Mouse (Mus musculus): ENCODE data around the gene Resf1. TPM values are rescaled to one million over a fixed set of nuclear protein-coding genes. Genes with fewer than 3 reads are reported as not detected.
"Not testable (repeated sequence)": the region's sequence is repeated elsewhere in the genome, so short reads cannot be mapped to it uniquely, and the experiment has no call there.

Gene Resf1
- polyA plus RNA-seq (2015; fragmentation: Nextera tagmentation; extraction: Ambion mirVana) = 46.4 and 46.9 TPM in 2 replicates

- ATAC-seq (peak; percentile 98), DNase-seq (ENCODE audit: low spot score) (peak; percentile 96)
- Histone ChIP-seq H3K9ac (replicated peaks; ENCODE audit: low read depth) (peak within 1 kb of the TSS; percentile 97), H3K4me1 (ENCODE audit: insufficient read depth, low read depth, low read length) (no peaks in the 10 kb centered on the region), H3K9me3 (ENCODE audit: low read length) (no peaks in the 10 kb centered on the region), H3K4me2 (replicated peaks; ENCODE audit: low read depth, low read length) (peak within 1 kb of the TSS; percentile 53), H3K27me3 (replicated peaks; ENCODE audit: insufficient read depth, low read length) (no peaks in the 10 kb centered on the region), H3K36me3 (ENCODE audit: insufficient read depth, low read length) (no peaks in the 10 kb centered on the region), H3K27ac (ENCODE audit: low read length) (peak within 1 kb of the TSS; percentile 99), H3K4me3 (ENCODE audit: low read depth, low read length) (peak within 1 kb of the TSS; percentile 81)
- WGBS = 3% methylated on average over 58 of the region's 61 CpGs
- TF ChIP-seq EP300 (IDR thresholded peaks at IDR 0.05) (peak; percentile 66), CTCF (IDR thresholded peaks at IDR 0.05) (no peak; the same call in 1 of the 2 replicates)
These were observed at the start of gene Resf1 for GRCm38 (mm10) chr6:149308956-149309932. Resf1 (plus strand) TSS chr6:149309414.

GRCm38 (mm10) chr6:149260801-149261239, 48.4 kb upstream of the Resf1 start:
- ATAC-seq = peak; percentile 84
- TF ChIP-seq CTCF (IDR thresholded peaks at IDR 0.05) = no peak
- peak; percentile 83 for TF ChIP-seq EP300 (IDR thresholded peaks at IDR 0.05)
- H3K4me3 ChIP-seq (ENCODE audit: low read depth, low read length) = no peak overlapping the region

GRCm38 (mm10) chr6:149267951-149268350, 41.3 kb upstream of the Resf1 start:
- ATAC-seq (no peak), DNase-seq (ENCODE audit: low spot score) (no peak)
- Histone ChIP-seq H3K27ac (ENCODE audit: low read length) (no peak overlapping the region), H3K36me3 (ENCODE audit: insufficient read depth, low read length) (no peaks in the 10 kb centered on the region), H3K9ac (replicated peaks; ENCODE audit: low read depth) (no peak overlapping the region), H3K4me1 (ENCODE audit: insufficient read depth, low read depth, low read length) (no peaks in the 10 kb centered on the region), H3K4me2 (replicated peaks; ENCODE audit: low read depth, low read length) (no peak overlapping the region), H3K9me3 (ENCODE audit: low read length) (no peaks in the 10 kb centered on the region), H3K4me3 (ENCODE audit: low read depth, low read length) (no peak overlapping the region), H3K27me3 (replicated peaks; ENCODE audit: insufficient read depth, low read length) (no peaks in the 10 kb centered on the region)
- TF ChIP-seq EP300 (IDR thresholded peaks at IDR 0.05) = no peak
- TF ChIP-seq CTCF (IDR thresholded peaks at IDR 0.05) = no peak

More at GRCm38 (mm10) chr6:149260801-149261239, 48.4 kb upstream of the Resf1 start:
- Histone ChIP-seq H3K27me3 (replicated peaks; ENCODE audit: insufficient read depth, low read length) (no peaks in the 10 kb centered on the region), H3K4me2 (replicated peaks; ENCODE audit: low read depth, low read length) (no peak overlapping the region), H3K4me1 (ENCODE audit: insufficient read depth, low read depth, low read length) (no peaks in the 10 kb centered on the region), H3K9ac (replicated peaks; ENCODE audit: low read depth) (no peak overlapping the region), H3K9me3 (ENCODE audit: low read length) (no peaks in the 10 kb centered on the region), H3K27ac (ENCODE audit: low read length) (no peak overlapping the region), H3K36me3 (ENCODE audit: insufficient read depth, low read length) (no peaks in the 10 kb centered on the region)
- 48% methylated on average over 3 of the region's 3 CpGs for WGBS
- peak; percentile 72 for DNase-seq (ENCODE audit: low spot score)

GRCm38 (mm10) chr6:149278248-149278731, 30.9 kb upstream of the Resf1 start:
- Histone ChIP-seq H3K4me3 (ENCODE audit: low read depth, low read length) (no peak overlapping the region), H3K4me2 (replicated peaks; ENCODE audit: low read depth, low read length) (no peak overlapping the region), H3K27me3 (replicated peaks; ENCODE audit: insufficient read depth, low read length) (no peaks in the 10 kb centered on the region), H3K4me1 (ENCODE audit: insufficient read depth, low read depth, low read length) (no peaks in the 10 kb centered on the region), H3K36me3 (ENCODE audit: insufficient read depth, low read length) (no peaks in the 10 kb centered on the region), H3K9ac (replicated peaks; ENCODE audit: low read depth) (no peak overlapping the region), H3K27ac (ENCODE audit: low read length) (no peak overlapping the region), H3K9me3 (ENCODE audit: low read length) (no peaks in the 10 kb centered on the region)
- ATAC-seq = no peak
- no peak for TF ChIP-seq CTCF (IDR thresholded peaks at IDR 0.05)
- no peak for TF ChIP-seq EP300 (IDR thresholded peaks at IDR 0.05)
- 29% methylated on average over 2 of the region's 2 CpGs for WGBS
- DNase-seq (ENCODE audit: low spot score) = no peak

GRCm38 (mm10) chr6:149278866-149279265, 30.3 kb upstream of the Resf1 start:
- Histone ChIP-seq H3K9me3 (ENCODE audit: low read length) (no peaks in the 10 kb centered on the region), H3K4me1 (ENCODE audit: insufficient read depth, low read depth, low read length) (no peaks in the 10 kb centered on the region), H3K27me3 (replicated peaks; ENCODE audit: insufficient read depth, low read length) (no peaks in the 10 kb centered on the region), H3K9ac (replicated peaks; ENCODE audit: low read depth) (no peak overlapping the region), H3K4me2 (replicated peaks; ENCODE audit: low read depth, low read length) (no peak overlapping the region), H3K27ac (ENCODE audit: low read length) (no peak overlapping the region), H3K4me3 (ENCODE audit: low read depth, low read length) (no peak overlapping the region), H3K36me3 (ENCODE audit: insufficient read depth, low read length) (no peaks in the 10 kb centered on the region)
- DNase-seq (ENCODE audit: low spot score) = no peak
- no peak for TF ChIP-seq EP300 (IDR thresholded peaks at IDR 0.05)
- TF ChIP-seq CTCF (IDR thresholded peaks at IDR 0.05) = no peak
- ATAC-seq = no peak
- WGBS = 86% methylated on average over 1 of the region's 1 CpGs

- no peak for TF ChIP-seq CTCF (IDR thresholded peaks at IDR 0.05)
- no peak for TF ChIP-seq EP300 (IDR thresholded peaks at IDR 0.05)
- DNase-seq (ENCODE audit: low spot score) = no peak
- Histone ChIP-seq H3K27me3 (replicated peaks; ENCODE audit: insufficient read depth, low read length) (no peaks in the 10 kb centered on the region), H3K4me3 (ENCODE audit: low read depth, low read length) (no peak overlapping the region), H3K4me1 (ENCODE audit: insufficient read depth, low read depth, low read length) (no peaks in the 10 kb centered on the region), H3K36me3 (ENCODE audit: insufficient read depth, low read length) (no peaks in the 10 kb centered on the region), H3K9me3 (ENCODE audit: low read length) (no peaks in the 10 kb centered on the region), H3K9ac (replicated peaks; ENCODE audit: low read depth) (no peak overlapping the region), H3K4me2 (replicated peaks; ENCODE audit: low read depth, low read length) (no peak overlapping the region), H3K27ac (ENCODE audit: low read length) (no peak overlapping the region)
- ATAC-seq = no peak
These were observed 28.7 kb upstream of the Resf1 start for GRCm38 (mm10) chr6:149280511-149280910.

- ATAC-seq; DNase-seq (ENCODE audit: low spot score); H3K36me3 ChIP-seq (ENCODE audit: insufficient read depth, low read length); H3K4me2 ChIP-seq (replicated peaks; ENCODE audit: low read depth, low read length); H3K4me3 ChIP-seq (ENCODE audit: low read depth, low read length); H3K9ac ChIP-seq (replicated peaks; ENCODE audit: low read depth); H3K27ac ChIP-seq (ENCODE audit: low read length); H3K27me3 ChIP-seq (replicated peaks; ENCODE audit: insufficient read depth, low read length); H3K4me1 ChIP-seq (ENCODE audit: insufficient read depth, low read depth, low read length); H3K9me3 ChIP-seq (ENCODE audit: low read length): not testable (repeated sequence)
- WGBS = 80% methylated on average over 9 of the region's 9 CpGs
These were observed 21.0 kb upstream of the Resf1 start for GRCm38 (mm10) chr6:149288190-149288589.

- not testable (repeated sequence) for H3K9me3 ChIP-seq (ENCODE audit: low read length); H3K9ac ChIP-seq (replicated peaks; ENCODE audit: low read depth); H3K4me1 ChIP-seq (ENCODE audit: insufficient read depth, low read depth, low read length); H3K4me3 ChIP-seq (ENCODE audit: low read depth, low read length); H3K27me3 ChIP-seq (replicated peaks; ENCODE audit: insufficient read depth, low read length); H3K4me2 ChIP-seq (replicated peaks; ENCODE audit: low read depth, low read length); H3K36me3 ChIP-seq (ENCODE audit: insufficient read depth, low read length); DNase-seq (ENCODE audit: low spot score); H3K27ac ChIP-seq (ENCODE audit: low read length); ATAC-seq
These were observed 6.0 kb upstream of the Resf1 start for GRCm38 (mm10) chr6:149303231-149303630.
